Mouse (Mus musculus) WW6 (cell line): ENCODE data around the gene Cisd3.

Experiments
- DNase-seq: peaks from one replicate; pipeline ENCODE4 v3.0.0-alpha.2; 2013; ENCODE audit warnings: low read depth, low spot score

Gene Cisd3

GRCm38 (mm10) chr11:97662893-97663527 is 22.6 kb upstream of the Cisd3 start, which contains the start of gene Mllt6:
Gene Mllt6 (plus strand): TSS chr11:97663414.
- no peak for DNase-seq

GRCm38 (mm10) chr11:97663528-97664338 is 21.9 kb upstream of the Cisd3 start:
- no peak for DNase-seq

DNA sequence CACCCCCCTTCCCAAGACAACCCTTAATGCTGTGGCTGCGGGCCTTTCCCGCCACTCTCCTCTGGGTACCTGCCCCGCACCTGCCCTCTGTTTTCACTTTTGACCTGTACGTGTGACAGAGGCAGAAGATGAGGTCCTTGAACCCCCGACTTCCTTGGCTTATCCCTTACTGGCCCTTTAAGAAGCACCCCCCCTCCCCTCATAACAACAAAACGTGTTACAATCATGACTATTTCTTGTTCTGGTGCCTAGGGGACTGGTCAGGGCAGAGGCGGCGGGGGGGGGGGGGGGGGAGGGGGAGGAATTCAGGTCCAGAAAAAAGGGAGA is 21.3 kb upstream of the Cisd3 start:
- DNase-seq = no peak

GRCm38 (mm10) chr11:97664771-97665240 is 20.8 kb upstream of the Cisd3 start:
- no peak for DNase-seq

- DNase-seq = no peak
These were observed 20.2 kb upstream of the Cisd3 start for GRCm38 (mm10) chr11:97665431-97665830.

GRCm38 (mm10) chr11:97666221-97666620 is 19.4 kb upstream of the Cisd3 start:
- no peak for DNase-seq

- DNase-seq = no peak
These were observed 18.8 kb upstream of the Cisd3 start for GRCm38 (mm10) chr11:97666794-97667193.

DNA sequence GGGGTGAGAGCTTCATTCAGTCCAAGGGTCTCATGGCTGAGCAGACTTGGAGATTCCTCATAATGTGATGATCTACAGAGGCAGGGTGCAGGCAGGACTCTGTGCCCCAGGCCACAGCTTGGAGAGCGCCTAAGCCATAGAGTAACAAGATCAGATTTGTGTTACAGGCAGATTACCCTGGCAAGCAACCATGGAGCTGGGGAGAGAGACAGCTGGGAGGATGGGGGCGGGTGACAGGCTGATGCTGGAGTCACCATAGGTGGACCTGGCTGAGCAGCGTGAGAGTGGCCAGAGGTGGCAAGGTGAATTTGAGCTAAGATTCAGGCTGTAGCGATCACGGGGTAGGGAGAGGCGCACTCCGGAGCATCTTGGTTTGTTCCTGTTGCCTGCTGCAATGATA is 17.5 kb upstream of the Cisd3 start:
- DNase-seq = no peak

GRCm38 (mm10) chr11:97669268-97669667 is 16.4 kb upstream of the Cisd3 start:
- no peak for DNase-seq

GRCm38 (mm10) chr11:97669829-97670228 is 15.8 kb upstream of the Cisd3 start:
- DNase-seq = no peak

DNA sequence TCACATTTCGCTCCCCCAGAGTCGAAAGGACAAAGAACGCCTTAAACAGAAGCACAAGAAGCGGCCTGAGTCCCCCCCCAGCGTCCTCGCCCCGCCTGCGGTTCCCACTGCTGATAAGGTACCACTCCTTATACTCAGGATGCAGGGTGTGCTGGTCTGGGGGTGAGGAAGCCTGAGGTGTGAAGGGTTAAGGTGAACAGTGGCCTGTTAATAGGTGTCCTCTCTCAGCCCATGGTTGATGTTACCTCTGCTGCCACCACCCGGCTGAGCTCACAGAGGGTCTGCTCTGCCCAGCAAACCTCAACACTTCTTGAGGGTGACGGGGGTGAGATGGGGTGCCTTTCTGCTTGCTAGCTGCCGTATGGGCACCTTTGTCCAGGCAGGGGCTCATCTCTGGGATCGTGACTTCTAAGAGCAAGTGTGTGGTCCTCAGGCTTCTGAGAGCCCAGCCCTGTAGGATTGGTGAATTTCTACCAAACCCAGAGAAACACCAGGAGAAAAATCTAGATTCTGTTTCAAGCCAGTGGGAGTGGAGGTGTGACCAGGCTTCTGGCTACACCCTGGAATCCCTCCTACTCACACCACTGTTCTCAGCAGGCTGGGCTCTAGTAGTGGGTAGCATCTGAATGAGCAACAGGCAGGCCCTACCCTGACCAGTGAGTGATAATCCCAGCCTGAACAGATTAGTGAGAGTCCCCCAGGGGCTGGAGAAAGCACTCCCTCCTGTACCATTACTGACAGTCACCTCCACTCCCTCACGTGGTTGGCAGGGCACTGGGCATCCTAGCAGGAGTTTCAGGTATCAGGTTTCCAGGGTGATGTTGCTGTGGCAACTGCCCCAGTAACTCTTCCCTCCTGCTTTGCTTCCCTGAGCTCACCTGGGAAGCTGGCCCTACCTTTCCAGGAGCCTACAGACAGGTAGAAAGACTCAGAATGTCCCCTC is 15.1 kb upstream of the Cisd3 start:
- DNase-seq = no peak

DNA sequence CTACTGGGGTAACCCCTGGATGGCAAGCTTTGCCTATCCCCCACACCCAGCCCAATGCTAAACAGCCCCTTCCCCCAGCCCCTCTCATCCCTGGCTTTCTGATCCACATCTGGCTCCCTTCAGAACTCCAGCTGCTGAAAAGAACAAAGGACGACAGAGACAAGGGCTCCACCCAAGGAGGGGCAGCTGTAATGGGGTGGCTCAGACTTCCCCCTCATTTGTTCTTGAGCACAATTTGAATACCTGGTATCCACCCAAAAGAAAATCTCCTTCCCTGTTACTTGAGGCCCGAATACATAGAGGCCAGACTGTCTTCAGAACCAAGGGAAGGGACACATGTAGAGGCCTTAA is 14.5 kb upstream of the Cisd3 start:
- no peak for DNase-seq

GRCm38 (mm10) chr11:97673148-97673547 is 12.5 kb upstream of the Cisd3 start:
- DNase-seq = no peak

DNA sequence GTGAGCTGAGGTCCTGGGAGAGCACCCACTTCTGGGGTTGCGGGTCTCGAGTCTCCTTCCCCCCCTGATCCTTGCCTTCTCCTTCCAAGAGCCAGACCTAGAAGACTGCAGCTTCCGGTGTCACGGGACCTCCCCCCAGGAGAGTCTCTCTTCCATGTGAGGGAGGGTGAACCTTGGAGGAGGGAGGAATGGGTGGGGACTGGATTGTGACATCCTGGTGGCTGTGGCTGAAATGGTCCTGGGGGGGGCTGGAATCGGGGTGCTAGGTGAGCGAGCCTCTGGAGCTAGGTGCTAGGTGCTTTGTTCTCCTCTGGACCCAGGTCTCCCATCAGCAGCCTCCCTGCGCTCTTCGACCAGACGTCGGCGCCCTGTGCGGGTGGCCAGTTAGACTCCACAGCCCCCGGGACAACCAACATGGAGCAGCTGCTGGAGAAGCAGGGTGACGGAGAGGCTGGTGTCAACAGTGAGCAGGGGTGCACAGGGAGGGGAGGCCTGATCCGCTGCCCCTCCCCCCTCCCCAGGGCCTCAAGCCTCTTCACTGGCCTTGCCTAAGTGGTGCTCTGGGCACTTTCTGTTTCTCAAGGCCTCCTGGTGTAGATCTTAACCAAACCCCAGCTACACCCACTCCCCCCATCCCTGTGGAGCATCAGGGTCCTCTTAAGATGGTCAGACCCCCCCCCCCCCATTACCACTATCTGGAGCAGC is 9.4 kb upstream of the Cisd3 start:
- DNase-seq = no peak

DNA sequence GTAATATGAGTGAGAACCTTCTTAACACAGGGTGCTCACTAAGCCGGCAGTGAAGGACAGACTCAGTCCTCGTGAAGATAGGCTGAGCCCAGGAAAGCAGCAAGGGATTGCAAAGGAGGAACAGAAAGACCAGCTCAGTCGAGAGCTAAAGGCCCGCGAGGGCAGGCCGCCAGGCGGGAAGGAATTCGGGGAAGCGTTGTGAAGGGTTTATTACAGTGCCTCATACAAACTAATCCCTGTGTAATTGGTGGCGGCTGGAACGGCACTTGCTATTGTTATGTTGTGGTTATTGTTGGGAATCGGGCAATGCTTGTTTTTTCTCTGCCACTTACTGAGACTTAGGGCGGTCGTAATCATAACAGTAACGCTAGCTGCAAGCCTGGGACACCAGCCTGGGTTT is 8.2 kb upstream of the Cisd3 start:
- DNase-seq = no peak

DNA sequence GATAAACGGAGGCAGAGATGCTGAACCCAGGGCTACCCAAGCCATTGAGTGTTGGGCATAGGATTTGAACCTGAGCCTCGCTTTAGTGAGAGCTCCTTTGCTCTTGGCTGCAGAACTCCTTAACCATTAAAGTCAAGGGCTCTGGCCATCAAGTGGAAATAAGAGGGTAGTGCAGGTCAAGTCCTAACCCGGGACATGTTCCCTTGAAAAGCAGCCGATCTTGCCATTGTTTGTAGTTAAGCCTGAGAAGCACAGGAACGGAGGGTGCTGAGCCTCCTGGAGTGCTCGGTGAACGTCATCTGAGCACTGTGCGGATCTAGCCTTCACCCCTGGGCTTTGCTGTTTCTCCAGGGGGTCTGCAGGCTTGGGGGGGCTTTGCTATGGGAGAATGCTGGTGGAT is 7.8 kb upstream of the Cisd3 start:
- DNase-seq = no peak

GRCm38 (mm10) chr11:97678301-97678700 is 7.3 kb upstream of the Cisd3 start:
- no peak for DNase-seq

DNA sequence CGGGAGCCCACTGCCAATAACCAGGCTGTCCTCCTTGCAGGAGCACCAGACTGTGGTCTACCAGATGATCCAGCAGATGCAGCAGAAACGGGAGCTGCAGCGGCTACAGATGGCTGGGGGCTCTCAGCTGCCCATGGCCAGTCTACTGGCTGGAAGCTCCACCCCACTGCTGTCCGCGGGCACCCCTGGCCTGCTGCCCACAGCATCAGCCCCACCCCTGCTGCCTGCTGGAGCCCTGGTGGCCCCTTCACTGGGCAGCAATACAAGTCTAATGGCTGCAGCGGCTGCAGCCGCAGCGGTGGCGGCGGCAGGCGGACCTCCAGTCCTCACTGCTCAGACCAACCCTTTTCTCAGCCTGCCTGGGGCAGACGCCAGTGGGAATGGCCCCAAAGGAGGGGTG is 5.2 kb upstream of the Cisd3 start:
- DNase-seq = no peak

GRCm38 (mm10) chr11:97682504-97683055 is 3.0 kb upstream of the Cisd3 start:
- no peak for DNase-seq

DNA sequence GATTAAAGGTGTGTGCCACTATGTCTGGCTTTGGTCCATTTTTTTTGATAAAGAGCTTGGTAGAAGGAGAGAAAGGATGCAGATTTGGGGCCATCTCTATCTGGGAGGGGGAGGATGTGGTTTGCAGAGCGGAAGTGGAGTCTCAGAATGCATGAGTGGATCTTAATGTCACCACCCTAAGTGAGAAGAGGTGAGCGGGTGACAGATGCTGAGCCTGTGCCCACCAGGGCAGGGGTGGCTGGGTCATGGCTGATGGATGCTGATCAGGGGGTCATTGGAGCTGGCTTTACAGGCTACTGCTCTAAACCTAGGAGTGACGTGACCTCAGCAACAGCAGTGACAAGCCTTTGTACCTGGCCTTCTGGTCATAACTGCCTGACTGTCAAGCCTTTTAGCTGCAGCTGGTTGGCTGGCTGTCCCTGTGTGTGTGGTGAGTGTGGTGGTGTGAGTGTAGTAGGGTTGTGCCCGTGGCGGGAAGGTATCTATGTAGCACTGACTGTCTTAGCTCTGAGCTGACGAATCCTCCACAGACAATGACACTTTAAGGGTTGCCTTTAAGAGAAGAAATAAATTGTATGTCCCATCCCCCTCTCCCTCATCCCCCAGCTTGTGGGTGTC is 1.5 kb upstream of the Cisd3 start:
- no peak for DNase-seq

GRCm38 (mm10) chr11:97684766-97685165 is 860 bp upstream of the Cisd3 start:
- no peak for DNase-seq
